In the genomic region with DNA sequence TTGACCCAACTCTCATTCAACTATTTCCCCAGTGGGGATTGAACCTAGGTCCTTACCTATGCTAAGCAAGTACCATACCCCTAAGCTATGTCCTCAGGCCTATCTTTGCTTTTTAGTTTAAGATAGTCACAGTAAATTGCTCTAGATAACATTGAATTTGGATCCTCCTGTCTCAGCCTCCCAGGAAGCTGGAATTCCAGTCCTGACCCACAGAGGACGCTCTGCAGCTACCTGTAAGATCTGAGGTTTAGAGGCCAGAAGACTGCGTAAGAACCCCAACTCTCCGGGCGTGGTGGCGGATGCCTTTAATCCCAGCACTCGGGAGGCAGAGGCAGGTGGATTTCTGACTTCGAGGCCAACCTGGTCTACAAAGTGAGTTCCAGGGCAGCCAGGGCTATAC, we compare ENCODE assay signal across 24 mouse cellular contexts. TPM values are rescaled to one million over a fixed set of nuclear protein-coding genes. Genes with fewer than 3 reads are reported as not detected.
DNase-seq lines count a peak whose midpoint lies in the region; TF ChIP-seq lines count a peak whose summit lies in the region.
"Had no signal": no experiment of that assay in that cellular context is flagged by ENCODE, and none has a peak within 500 bp of the region (broad histone marks: within the 10 kb centered on the region; RNA-seq: fewer than 3 reads in every experiment).

No protein-coding gene starts in this region.

- no peaks in the 10 kb centered on the region for H3K9me3 ChIP-seq in CH12.LX (replicated peaks; ENCODE audit: low read length)
- H3K9me3 ChIP-seq: embryonic facial prominence, embryonic 12.5 days; heart, embryonic 12.5 days; hindbrain, embryonic 13.5 days; limb, embryonic 13.5 days; liver, embryonic 13.5 days had no signal

- peaks cover 25% of the 10 kb centered on the region; the same call in 1 of the 2 replicates for H3K4me1 ChIP-seq in spleen, adult 2 months (ENCODE audit: control insufficient read depth, insufficient read depth, insufficient read length)
- peaks cover 24 to 40% of the 10 kb centered on the region in 2 experiments for H3K4me1 ChIP-seq in CH12.LX (ENCODE audit: control insufficient read depth in 1 of 2, insufficient read depth in 2 of 2)
- peaks cover 7% of the 10 kb centered on the region for H3K4me1 ChIP-seq in bone marrow, adult 2 months (ENCODE audit: control insufficient read depth, insufficient read depth, low read length)
- H3K4me1 ChIP-seq: embryonic facial prominence, embryonic 12.5 days; hindbrain, embryonic 13.5 days; limb, embryonic 13.5 days had no signal

- TF ChIP-seq CTCF in spleen, adult 2 months (IDR thresholded peaks at IDR 0.05; ENCODE audit: extremely low read depth, insufficient read depth, insufficient read length, insufficient replicate concordance), result no peak
- peak; percentile 13 to 57; a peak in 2 of 4 replicates for TF ChIP-seq CTCF in CH12.LX (conservative IDR thresholded peaks at IDR 0.05 in 1 of 2, IDR thresholded peaks at IDR 0.05 in 1 of 2; ENCODE audit: low read depth in 2 of 2, low read length in 2 of 2)
- peak; percentile 46; the same call in 1 of the 2 replicates for TF ChIP-seq CTCF in bone marrow, adult 2 months (IDR thresholded peaks at IDR 0.05; ENCODE audit: control insufficient read depth, insufficient read depth, low read length)

- no peaks in the 10 kb centered on the region for H3K27me3 ChIP-seq in spleen, adult 2 months (ENCODE audit: control insufficient read depth, insufficient read depth, low read length)
- no peaks in the 10 kb centered on the region for H3K27me3 ChIP-seq in CH12.LX (replicated peaks)
- H3K27me3 ChIP-seq: embryonic facial prominence, embryonic 12.5 days; heart, embryonic 12.5 days; hindbrain, embryonic 13.5 days; limb, embryonic 13.5 days; liver, embryonic 13.5 days had no signal

- no peak for DNase-seq in spleen, adult 2 months (ENCODE audit: low read depth in 1 of 2, low spot score in 2 of 2)
- no peak for DNase-seq in spleen, postnatal 10 days (ENCODE audit: low spot score in 2 of 2)
- no peak for DNase-seq in CH12.LX (ENCODE audit: extremely low read depth)
- peak; percentile 77 for DNase-seq in ES-CJ7 (ENCODE audit: low read depth, low spot score)
- DNase-seq in right cerebral cortex, adult 18-20 months, result no peak
- DNase-seq in frontal cortex, postnatal 25 days (ENCODE audit: low spot score in 2 of 2), result no peak
- no peak for DNase-seq in neural tube, embryonic 10.5 days (ENCODE audit: extremely low spot score, low spot score)
- DNase-seq: cerebellum, adult 11 months; cerebellum, adult 9-10 months; cerebellum, postnatal 36 days; gastrocnemius, adult 2 months; heart, postnatal 4 days; kidney, adult 9 months; liver, embryonic 13.5 days; lung, embryonic 14.5 days; retina, postnatal 1 day had no signal

- no peak for TF ChIP-seq EP300 in CH12.LX (IDR thresholded peaks at IDR 0.05; ENCODE audit: low read length)

- dilution Hi-C loops in CH12.LX (cut with MboI; ENCODE audit: extremely low pct_ligation_motif_present, extremely low pct_unique_long_range_greater_than_20kb, low sequenced_read_pairs), result no loop called here

- H3K79me2 ChIP-seq in CH12.LX (replicated peaks; ENCODE audit: control insufficient read depth, extremely low read depth, insufficient read depth, poor library complexity, severe bottlenecking), result no peaks in the 10 kb centered on the region

- TF ChIP-seq RAD21 in CH12.LX (IDR thresholded peaks at IDR 0.05; ENCODE audit: low read depth, low read length), result peak; percentile 42

- peak overlapping the region; percentile 89 for H3K27ac ChIP-seq in spleen, adult 2 months (ENCODE audit: insufficient read depth, low read length)
- H3K27ac ChIP-seq in CH12.LX (ENCODE audit: insufficient read depth, low read depth), result peak overlapping the region; percentile 68
- peak overlapping the region; percentile 72 for H3K27ac ChIP-seq in bone marrow, adult 2 months (ENCODE audit: control insufficient read depth, insufficient read depth, low read depth, low read length, poor library complexity)
- H3K27ac ChIP-seq: embryonic facial prominence, embryonic 12.5 days; gastrocnemius, adult 2 months; heart, adult 2 months; hindbrain, embryonic 13.5 days; limb, embryonic 13.5 days; liver, embryonic 13.5 days; stomach, postnatal 0 days had no signal

- H3K36me3 ChIP-seq in spleen, adult 2 months (ENCODE audit: control insufficient read depth, insufficient read depth, low read length), result no peaks in the 10 kb centered on the region
- no peaks in the 10 kb centered on the region for H3K36me3 ChIP-seq in CH12.LX (replicated peaks in 1 of 2; ENCODE audit: control insufficient read depth in 1 of 2, insufficient read depth in 1 of 2, low read length in 1 of 2)
- H3K36me3 ChIP-seq: embryonic facial prominence, embryonic 12.5 days; heart, embryonic 12.5 days; hindbrain, embryonic 13.5 days; limb, embryonic 13.5 days; liver, embryonic 13.5 days had no signal

- no peak overlapping the region for H3K9ac ChIP-seq in CH12.LX (ENCODE audit: insufficient read depth, low read depth)
- H3K9ac ChIP-seq: embryonic facial prominence, embryonic 12.5 days; heart, embryonic 12.5 days; hindbrain, embryonic 13.5 days; liver, embryonic 13.5 days; lung, embryonic 14.5 days had no signal

- in situ Hi-C loops in CH12.LX (cut with MboI; ENCODE audit: low pct_ligation_motif_present, low pct_unique_long_range_greater_than_20kb, low sequenced_read_pairs), result no loop called here

- H3K4me3 ChIP-seq in spleen, adult 2 months (ENCODE audit: extremely low read depth, insufficient read depth, insufficient read length), result no peak overlapping the region
- H3K4me3 ChIP-seq in CH12.LX (replicated peaks in 1 of 3; ENCODE audit: low read depth in 2 of 3, low read length in 2 of 3, poor library complexity in 1 of 3), result no peak overlapping the region
- H3K4me3 ChIP-seq in bone marrow, adult 2 months (replicated peaks; ENCODE audit: control insufficient read depth, low read depth, low read length), result no peak overlapping the region
- H3K4me3 ChIP-seq: embryonic facial prominence, embryonic 12.5 days; gastrocnemius, adult 2 months; heart, adult 2 months; heart, embryonic 12.5 days; hindbrain, embryonic 13.5 days; limb, embryonic 13.5 days; liver, embryonic 13.5 days; myocyte had no signal

- peak overlapping the region; percentile 11; the same call in 1 of the 2 replicates for H3K4me2 ChIP-seq in CH12.LX (ENCODE audit: insufficient read depth, low read depth, poor library complexity, severe bottlenecking)
- H3K4me2 ChIP-seq: embryonic facial prominence, embryonic 12.5 days; heart, embryonic 12.5 days; hindbrain, embryonic 13.5 days; limb, embryonic 13.5 days; liver, embryonic 13.5 days; lung, embryonic 14.5 days had no signal

- 81% methylated on average over 7 of the region's 7 CpGs for WGBS in spleen, adult 2 months
- 43% methylated on average over 7 of the region's 7 CpGs for WGBS in bone marrow, adult 2 months

- TF ChIP-seq POLR2A in spleen, adult 2 months (IDR thresholded peaks at IDR 0.05; ENCODE audit: low read depth, low read length), result no peak
- TF ChIP-seq POLR2A in CH12.LX (IDR thresholded peaks at IDR 0.05; ENCODE audit: low read depth, low read length), result no peak
- TF ChIP-seq POLR2A in bone marrow, adult 2 months (IDR thresholded peaks at IDR 0.05; ENCODE audit: borderline replicate concordance, control insufficient read depth, low read depth, low read length), result no peak

TF ChIP-seq in CH12.LX, 34 proteins besides CTCF, POLR2A, EP300 and RAD21:
- TF ChIP-seq SIN3A (IDR thresholded peaks at IDR 0.05; ENCODE audit: low read length) (no peak), TBP (conservative IDR thresholded peaks at IDR 0.05; ENCODE audit: low read depth, low read length) (no peak), ELF1 (IDR thresholded peaks at IDR 0.05; ENCODE audit: low read depth, low read length) (no peak), MYC (IDR thresholded peaks at IDR 0.05; ENCODE audit: low read depth, low read length) (no peak), CHD2 (IDR thresholded peaks at IDR 0.05; ENCODE audit: low read length) (no peak), UBTF (IDR thresholded peaks at IDR 0.05; ENCODE audit: low read depth, low read length) (no peak)

RNA-seq across cellular contexts. Expression of a gene that starts 47.1 kb away (rescaled TPM):
- polyA plus RNA-seq in spleen, adult 2 months (2012; rRNA removed), result 76.6 and 98.9 TPM in 2 replicates
- total RNA-seq in CH12.LX (2012; rRNA removed) (118 and 130 TPM in 2 replicates), CH12.LX (2014; rRNA removed) (70.4 and 72.5 TPM in 2 replicates)
- 113 and 123 TPM in 2 replicates for polyA plus RNA-seq in CH12.LX (2012; ENCODE audit: insufficient read length, low read depth)
- 36.1 and 79.3 TPM in 2 replicates for polyA plus RNA-seq in bone marrow, adult 2 months (2011; ENCODE audit: insufficient read depth, insufficient read length, low replicate concordance, missing spikeins)
